8 mouse cellular contexts compared by ENCODE assay signal in genomic region chr6:51580040-51580680, GRCm38 (mm10). TPM values are rescaled to one million over a fixed set of nuclear protein-coding genes. Genes with fewer than 3 reads are reported as not detected.
DNase-seq lines count a peak whose midpoint lies in the region; ATAC-seq and TF ChIP-seq lines count a peak whose summit lies in the region.

No protein-coding gene starts in this region.

- TF ChIP-seq CTCF in heart, adult 2 months (IDR thresholded peaks at IDR 0.05): peak; percentile 98
- peak; percentile 96 for TF ChIP-seq CTCF in kidney, adult 2 months (conservative IDR thresholded peaks at IDR 0.05; ENCODE audit: insufficient read depth, insufficient read length, low read depth, low read length)

- no peak overlapping the region for H3K4me3 ChIP-seq in embryonic facial prominence, embryonic 11.5 days (ENCODE audit: low read depth, low read length)
- no peak overlapping the region for H3K4me3 ChIP-seq in heart, adult 2 months
- no peak overlapping the region for H3K4me3 ChIP-seq in kidney, adult 2 months (ENCODE audit: insufficient read depth, low read depth, low read length)
- H3K4me3 ChIP-seq in limb, embryonic 11.5 days (ENCODE audit: low read depth, low read length): no peak overlapping the region
- no peak overlapping the region for H3K4me3 ChIP-seq in midbrain, embryonic 15.5 days

- no peak for TF ChIP-seq POLR2A in heart, adult 2 months (IDR thresholded peaks at IDR 0.05; ENCODE audit: insufficient read depth, low read depth, low read length)
- no peak for TF ChIP-seq POLR2A in kidney, adult 2 months (IDR thresholded peaks at IDR 0.05; ENCODE audit: low read depth, low read length)

- no peak overlapping the region for H3K4me2 ChIP-seq in embryonic facial prominence, embryonic 11.5 days (ENCODE audit: low read depth, low read length)
- no peak overlapping the region for H3K4me2 ChIP-seq in limb, embryonic 11.5 days (ENCODE audit: low read depth, severe bottlenecking)
- H3K4me2 ChIP-seq in midbrain, embryonic 15.5 days: no peak overlapping the region

- peak overlapping the region; percentile 18; the same call in 1 of the 2 replicates for H3K9ac ChIP-seq in embryonic facial prominence, embryonic 11.5 days (replicated peaks; ENCODE audit: low read length)
- H3K9ac ChIP-seq in heart, adult 2 months (ENCODE audit: low read depth, low read length): no peak overlapping the region
- no peak overlapping the region for H3K9ac ChIP-seq in limb, embryonic 11.5 days (ENCODE audit: low read length)
- no peak overlapping the region for H3K9ac ChIP-seq in midbrain, embryonic 15.5 days

- H3K36me3 ChIP-seq in embryonic facial prominence, embryonic 11.5 days (replicated peaks; ENCODE audit: control insufficient read depth, insufficient read depth, low read depth, low read length): no peaks in the 10 kb centered on the region
- H3K36me3 ChIP-seq in heart, adult 2 months (ENCODE audit: control insufficient read depth, insufficient read depth, low read length): no peaks in the 10 kb centered on the region
- H3K36me3 ChIP-seq in kidney, adult 2 months (ENCODE audit: control insufficient read depth, insufficient read depth, low read length): no peaks in the 10 kb centered on the region
- no peaks in the 10 kb centered on the region for H3K36me3 ChIP-seq in limb, embryonic 11.5 days (ENCODE audit: control insufficient read depth, insufficient read depth, low read length)
- no peaks in the 10 kb centered on the region for H3K36me3 ChIP-seq in midbrain, embryonic 15.5 days (replicated peaks)

- 29% methylated on average over 18 of the region's 18 CpGs for WGBS in embryonic facial prominence, embryonic 11.5 days
- WGBS in heart, adult 2 months: 23% methylated on average over 18 of the region's 18 CpGs
- 31% methylated on average over 18 of the region's 18 CpGs for WGBS in kidney, adult 2 months
- WGBS in limb, embryonic 11.5 days: 31% methylated on average over 18 of the region's 18 CpGs
- 30% methylated on average over 18 of the region's 18 CpGs for WGBS in midbrain, embryonic 15.5 days

- peak; percentile 76 for ATAC-seq in embryonic facial prominence, embryonic 11.5 days (replicated peaks; ENCODE audit: insufficient number of reproducible peaks, low FRiP score, low TSS enrichment, low read depth)
- peak; percentile 84; the same call in 1 of the 2 replicates for ATAC-seq in limb, embryonic 11.5 days (ENCODE audit: insufficient number of reproducible peaks, low FRiP score, low TSS enrichment, low read depth)
- ATAC-seq in midbrain, embryonic 15.5 days (replicated peaks): peak; percentile 89

- intact Hi-C loops in heart, adult 2 months (cut with DNase I): loop anchor here (1.0 kb wide), 3 partner anchors 71 to 371 kb away; no protein-coding TSS in a partner anchor

- H3K9me3 ChIP-seq in embryonic facial prominence, embryonic 11.5 days (replicated peaks; ENCODE audit: control insufficient read depth, low read length): no peaks in the 10 kb centered on the region
- no peaks in the 10 kb centered on the region for H3K9me3 ChIP-seq in limb, embryonic 11.5 days (ENCODE audit: control insufficient read depth, low read length)
- H3K9me3 ChIP-seq in midbrain, embryonic 15.5 days: no peaks in the 10 kb centered on the region

- peak; percentile 95 for TF ChIP-seq EP300 in heart, adult 2 months (IDR thresholded peaks at IDR 0.05; ENCODE audit: insufficient read depth, low read depth, low read length)

- DNase-seq in 3T3-L1 (ENCODE audit: low read depth, low spot score): peak; percentile 96
- DNase-seq in adrenal gland, postnatal 25 days: peak; percentile 86
- peak; percentile 92 for DNase-seq in embryonic facial prominence, embryonic 11.5 days (ENCODE audit: low spot score)
- peak; percentile 76 to 87 for DNase-seq in heart, adult 2 months
- DNase-seq in kidney, adult 2 months: peak; percentile 80
- peak; percentile 96 for DNase-seq in limb, embryonic 11.5 days (ENCODE audit: low spot score)
- DNase-seq in spleen, adult 18-20 months: peak; percentile 44 to 73

- H3K79me2 ChIP-seq in heart, adult 2 months (replicated peaks; ENCODE audit: control insufficient read depth, insufficient read depth, low read length): no peaks in the 10 kb centered on the region

- H3K27me3 ChIP-seq in embryonic facial prominence, embryonic 11.5 days (ENCODE audit: control insufficient read depth, insufficient read depth, low read length): no peaks in the 10 kb centered on the region
- H3K27me3 ChIP-seq in heart, adult 2 months (ENCODE audit: control insufficient read depth, insufficient read depth, low read length): no peaks in the 10 kb centered on the region
- no peaks in the 10 kb centered on the region for H3K27me3 ChIP-seq in kidney, adult 2 months (replicated peaks; ENCODE audit: control insufficient read depth, insufficient read depth, low read length)
- H3K27me3 ChIP-seq in limb, embryonic 11.5 days (ENCODE audit: control insufficient read depth, insufficient read depth, low read length): no peaks in the 10 kb centered on the region
- H3K27me3 ChIP-seq in midbrain, embryonic 15.5 days (replicated peaks): no peaks in the 10 kb centered on the region

- no peak overlapping the region for H3K27ac ChIP-seq in embryonic facial prominence, embryonic 11.5 days (replicated peaks; ENCODE audit: low read depth, low read length)
- H3K27ac ChIP-seq in heart, adult 2 months: no peak overlapping the region
- H3K27ac ChIP-seq in kidney, adult 2 months (ENCODE audit: insufficient read depth, low read depth, low read length): no peak overlapping the region
- H3K27ac ChIP-seq in limb, embryonic 11.5 days (replicated peaks; ENCODE audit: low read depth, low read length): no peak overlapping the region
- peak overlapping the region; percentile 34; the same call in 1 of the 2 replicates for H3K27ac ChIP-seq in midbrain, embryonic 15.5 days

- H3K4me1 ChIP-seq in embryonic facial prominence, embryonic 11.5 days (ENCODE audit: control insufficient read depth, insufficient read depth, low read length): no peaks in the 10 kb centered on the region
- H3K4me1 ChIP-seq in heart, adult 2 months (ENCODE audit: control insufficient read depth, insufficient read depth, low read length): no peaks in the 10 kb centered on the region
- H3K4me1 ChIP-seq in kidney, adult 2 months (ENCODE audit: control insufficient read depth, insufficient read depth, low read length): no peaks in the 10 kb centered on the region
- H3K4me1 ChIP-seq in limb, embryonic 11.5 days (ENCODE audit: control insufficient read depth, insufficient read depth, low read length): no peaks in the 10 kb centered on the region
- H3K4me1 ChIP-seq in midbrain, embryonic 15.5 days: peaks cover 12% of the 10 kb centered on the region; the same call in 1 of the 2 replicates

RNA-seq across cellular contexts. Expression of gene Snx10, which starts 56.5 kb away (rescaled TPM):
- 23.7 and 26.6 TPM in 2 replicates for total RNA-seq in adrenal gland, postnatal 25 days (2021)
- polyA plus RNA-seq in embryonic facial prominence, embryonic 11.5 days (2014; fragmentation: Nextera tagmentation; extraction: Ambion mirVana): 26.5 and 27.5 TPM in 2 replicates
- total RNA-seq in heart, adult 2 months (2021): 10 to 100 TPM; 10.8 to 11.4 TPM
- polyA plus RNA-seq in heart, adult 2 months (2012; rRNA removed): 3.9 and 6.5 TPM in 2 replicates
- 2.5 and 4.1 TPM in 2 replicates for polyA plus RNA-seq in kidney, adult 2 months (2012; rRNA removed)
- polyA plus RNA-seq in limb, embryonic 11.5 days (2014; fragmentation: Nextera tagmentation; extraction: Ambion mirVana): 16.8 and 19.1 TPM in 2 replicates
- 50.4 and 52.8 TPM in 2 replicates for polyA plus RNA-seq in midbrain, embryonic 15.5 days (2015; fragmentation: Nextera tagmentation; extraction: Ambion mirVana)
